Mouse (Mus musculus) bone marrow macrophage, adult 2 months (primary cell): Measurements from ENCODE around the gene Zfp646. TPM values are rescaled to one million over a fixed set of nuclear protein-coding genes. Genes with fewer than 3 reads are reported as not detected.

Source experiments
- H3K27ac ChIP-seq: 2 replicates; pipeline ENCODE4 v1.5.1; 2012; ENCODE audit warnings: low read depth, low read length; ENCODE audit not compliant: insufficient read depth
- H3K4me1 ChIP-seq: 2 replicates; pipeline ENCODE4 v1.6.1; 2012; ENCODE audit warnings: low read length; ENCODE audit not compliant: control insufficient read depth, insufficient read depth
- H3K4me3 ChIP-seq: 2 replicates; pipeline ENCODE4 v1.5.1; 2012; ENCODE audit warnings: mild to moderate bottlenecking, low read length, moderate library complexity; ENCODE audit not compliant: insufficient read depth
- CTCF ChIP-seq: IDR thresholded peaks from 2 replicates; pipeline ENCODE4 v1.5.1; 2012; ENCODE audit warnings: low read depth, mild to moderate bottlenecking, low read length, moderate library complexity
- POLR2A ChIP-seq: IDR thresholded peaks from 2 replicates; pipeline ENCODE4 v1.6.1; 2012; ENCODE audit warnings: mild to moderate bottlenecking, low read depth, low read length, borderline replicate concordance
- polyA plus RNA-seq: library from polyadenylated mRNA; stranded (reverse); fragments of >200 nt; gene quantifications from 2 replicates; pipeline ENCODE4 v1.2.4, GENCODE M21; 2012; ENCODE audit not compliant: missing spikeins, insufficient read depth, insufficient read length

Zfp646 gene
- polyA plus RNA-seq, 1 experiment, result 16.7 TPM

DNA sequence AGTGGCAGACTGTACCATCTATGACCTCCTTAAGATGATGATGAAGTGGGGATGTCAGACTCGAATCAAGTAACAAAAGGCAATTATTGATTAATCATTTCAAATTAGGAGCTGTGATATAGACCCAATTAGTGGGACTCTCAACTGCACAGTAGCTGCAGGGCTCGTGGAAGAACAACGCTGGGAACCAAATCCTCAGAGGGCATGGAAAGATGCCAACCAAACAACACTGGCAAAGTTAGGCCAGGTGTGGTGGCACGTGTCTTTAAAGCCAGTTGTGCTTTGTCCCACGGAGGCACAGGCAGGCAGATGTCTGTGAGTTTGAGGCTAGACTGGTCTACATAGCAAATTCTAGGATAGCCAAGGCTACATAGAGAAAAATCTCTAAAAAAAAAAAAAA is 54.6 kb downstream of the Zfp646 start:
- Histone ChIP-seq H3K4me3 (no peak overlapping the region), H3K4me1 (peaks cover 29% of the 10 kb centered on the region), H3K27ac (no peak overlapping the region)
- TF ChIP-seq POLR2A (no peak), CTCF (no peak)

DNA sequence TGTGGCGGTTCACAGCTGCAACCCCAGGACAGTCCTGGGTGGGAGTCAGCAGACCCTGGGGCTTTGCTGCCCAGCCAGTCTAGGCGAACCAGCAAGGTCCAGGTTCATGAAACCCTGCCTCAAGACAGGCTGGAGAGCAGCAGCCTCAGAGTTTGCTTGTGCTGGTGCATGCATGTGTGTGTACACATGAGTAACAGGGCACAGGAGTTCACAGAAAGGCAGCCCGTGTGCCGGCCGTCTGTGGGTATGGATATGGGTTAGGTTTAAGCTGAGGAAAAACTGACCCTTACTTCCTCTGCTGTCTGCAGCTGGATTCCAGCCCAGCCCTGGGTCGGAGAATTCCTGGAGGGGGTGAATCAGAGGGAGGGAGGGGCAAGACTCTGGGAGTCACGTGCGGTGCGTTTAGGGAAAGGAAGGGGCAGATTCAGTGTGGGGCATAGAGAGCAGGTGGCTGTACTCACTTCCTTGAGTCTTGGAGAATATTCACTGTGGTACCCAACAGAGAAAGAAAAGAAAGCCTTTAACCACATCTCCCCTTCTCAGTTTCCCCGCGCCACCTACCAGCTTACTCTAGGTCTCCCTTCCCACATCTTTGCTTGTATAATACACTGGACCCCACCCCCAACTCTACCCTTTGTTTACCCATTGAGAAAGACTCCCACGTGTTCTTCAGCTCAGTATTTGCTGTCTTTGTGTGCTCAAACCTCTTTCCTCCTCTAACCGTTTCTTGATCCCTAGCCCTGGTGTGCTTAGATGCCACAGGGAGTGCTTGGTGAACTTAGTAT is 55.5 kb downstream of the Zfp646 start:
- H3K4me3 ChIP-seq, result no peak overlapping the region
- H3K27ac ChIP-seq, result peak overlapping the region; percentile 58
- H3K4me1 ChIP-seq, result peaks cover 32% of the 10 kb centered on the region
- TF ChIP-seq CTCF (no peak), POLR2A (no peak)

GRCm38 (mm10) chr7:127932273-127933031 is 56.4 kb downstream of the Zfp646 start:
- Histone ChIP-seq H3K4me3 (no peak overlapping the region), H3K4me1 (peaks cover 32% of the 10 kb centered on the region), H3K27ac (peak overlapping the region; percentile 58)
- TF ChIP-seq CTCF (no peak), POLR2A (no peak)

- peak overlapping the region; percentile 87 for H3K27ac ChIP-seq
- H3K4me1 ChIP-seq, result peaks cover 32% of the 10 kb centered on the region
- TF ChIP-seq CTCF, result no peak
- no peak for TF ChIP-seq POLR2A
- H3K4me3 ChIP-seq, result no peak overlapping the region
These were observed 58.1 kb downstream of the Zfp646 start for GRCm38 (mm10) chr7:127934075-127934474.

GRCm38 (mm10) chr7:127935028-127935722 is 59.2 kb downstream of the Zfp646 start:
- peaks cover 32% of the 10 kb centered on the region for H3K4me1 ChIP-seq
- TF ChIP-seq CTCF (peak; percentile 49), POLR2A (no peak)
- peak overlapping the region; percentile 85 for H3K4me3 ChIP-seq
- peak overlapping the region; percentile 87 for H3K27ac ChIP-seq

Other genes starting within 250 kb of the Zfp646 start
- 30.4 and 40.0 TPM in 2 replicates for gene Bcl7c, start 167.3 kb upstream of the Zfp646 start, polyA plus RNA-seq
- gene Ctf1, start 163.5 kb upstream of the Zfp646 start, polyA plus RNA-seq, result not detected in 2 replicates
- not detected in 2 replicates for gene Ctf2, start 144.1 kb upstream of the Zfp646 start, polyA plus RNA-seq
- gene Fbxl19, start 131.7 kb upstream of the Zfp646 start, polyA plus RNA-seq, result 11.9 and 16.5 TPM in 2 replicates
- 44.2 and 45.8 TPM in 2 replicates for gene Orai3, start 106.4 kb upstream of the Zfp646 start, polyA plus RNA-seq
- gene Setd1a, start 99.6 kb upstream of the Zfp646 start, polyA plus RNA-seq, result 28.2 and 30.1 TPM in 2 replicates
- not detected in 2 replicates for gene Gm49388, start 90.6 kb upstream of the Zfp646 start, polyA plus RNA-seq
- 43.4 and 47.9 TPM in 2 replicates for gene Hsd3b7, start 75.6 kb upstream of the Zfp646 start, polyA plus RNA-seq
- gene Stx4a, start 51.9 kb upstream of the Zfp646 start, polyA plus RNA-seq, result 152 and 168 TPM in 2 replicates
- gene Stx1b, start 51.7 kb upstream of the Zfp646 start, polyA plus RNA-seq, result not detected in 2 replicates
- 8.0 and 9.8 TPM in 2 replicates for gene Zfp668, start 607 bp downstream of the Zfp646 start, polyA plus RNA-seq
- gene Prss53, start 14.7 kb downstream of the Zfp646 start, polyA plus RNA-seq, result 0.86 and 1.0 TPM in 2 replicates
- not detected in 2 replicates for gene Gm21974, start 19.2 kb downstream of the Zfp646 start, polyA plus RNA-seq
- 93.3 and 116 TPM in 2 replicates for gene Vkorc1, start 19.4 kb downstream of the Zfp646 start, polyA plus RNA-seq
- gene Bckdk, start 27.9 kb downstream of the Zfp646 start, polyA plus RNA-seq, result 50.9 and 73.8 TPM in 2 replicates
- gene Kat8, start 36.3 kb downstream of the Zfp646 start, polyA plus RNA-seq, result 23.7 and 29.1 TPM in 2 replicates
- not detected in 2 replicates for gene Prss8, start 53.9 kb downstream of the Zfp646 start, polyA plus RNA-seq
- 1.7 and 2.6 TPM in 2 replicates for gene Prss36, start 70.5 kb downstream of the Zfp646 start, polyA plus RNA-seq
- gene Fus, start 91.2 kb downstream of the Zfp646 start, polyA plus RNA-seq, result 318 and 323 TPM in 2 replicates
- 126 and 140 TPM in 2 replicates for gene Pycard, start 117.6 kb downstream of the Zfp646 start, polyA plus RNA-seq
- not detected in 2 replicates for gene Trim72, start 127.7 kb downstream of the Zfp646 start, polyA plus RNA-seq
- gene Itgam, start 186.4 kb downstream of the Zfp646 start, polyA plus RNA-seq, result 515 and 564 TPM in 2 replicates
- gene Gm49368, start 186.5 kb downstream of the Zfp646 start, polyA plus RNA-seq, result 1.7 and 11.3 TPM in 2 replicates